Mouse (Mus musculus) testis, adult 2 months (tissue): ENCODE results near the gene Lrrc71. TPM values are rescaled to one million over a fixed set of nuclear protein-coding genes. Genes with fewer than 3 reads are reported as not detected.
A peak's percentile ranks its signal among the peaks of the same experiment; 100 is the strongest.

ENCODE experiments used
- H3K27ac ChIP-seq: fragments of 200-500 bp; 2 replicates; pipeline ENCODE4 v1.5.1; 2012; ENCODE audit warnings: low read depth, low read length; ENCODE audit not compliant: control insufficient read depth, insufficient read depth
- H3K27me3 ChIP-seq: fragments of 200-500 bp; 2 replicates; pipeline ENCODE4 v1.6.1; 2012; ENCODE audit warnings: mild to moderate bottlenecking, low read length, moderate library complexity; ENCODE audit not compliant: control insufficient read depth, insufficient read depth
- H3K36me3 ChIP-seq: fragments of 200-500 bp; 2 replicates; pipeline ENCODE4 v1.6.1; 2012; ENCODE audit warnings: mild to moderate bottlenecking, low read length; ENCODE audit not compliant: control insufficient read depth, insufficient read depth
- H3K4me1 ChIP-seq: fragments of 200-500 bp; 2 replicates; pipeline ENCODE4 v1.6.1; 2012; ENCODE audit warnings: low read length; ENCODE audit not compliant: control insufficient read depth, insufficient read depth
- H3K4me3 ChIP-seq: fragments of 200-500 bp; 2 replicates; pipeline ENCODE4 v1.5.1; 2012; ENCODE audit warnings: low read depth, mild to moderate bottlenecking, low read length, moderate library complexity, mixed read lengths; ENCODE audit not compliant: control insufficient read depth
- CTCF ChIP-seq: fragments of 200-500 bp; IDR thresholded peaks from 2 replicates; pipeline ENCODE4 v1.5.1; 2012; ENCODE audit warnings: low read depth, mild to moderate bottlenecking, inconsistent platforms, low read length, moderate library complexity; ENCODE audit not compliant: control insufficient read depth, insufficient read depth, insufficient replicate concordance
- POLR2A ChIP-seq: fragments of 200-500 bp; IDR thresholded peaks from 2 replicates; pipeline ENCODE4 v1.6.1; 2012; ENCODE audit warnings: low read depth, mild to moderate bottlenecking, inconsistent platforms, low read length, moderate library complexity; ENCODE audit not compliant: control insufficient read depth
- polyA plus RNA-seq: library from polyadenylated mRNA; depleted of rRNA; stranded (reverse); fragments of >200 nt; gene quantifications from 2 replicates; pipeline ENCODE4 v1.2.3, GENCODE M21; 2012

The Lrrc71 gene
- polyA plus RNA-seq, 1 experiment, result 135 TPM

GRCm38 (mm10) chr3:87749036-87749435 is 611 bp upstream of the Lrrc71 start:
- H3K36me3 ChIP-seq, result no peaks in the 10 kb centered on the region; the same call in 1 of the 2 replicates
- no peak overlapping the region for H3K4me3 ChIP-seq
- peaks cover 17% of the 10 kb centered on the region for H3K4me1 ChIP-seq
- no peaks in the 10 kb centered on the region for H3K27me3 ChIP-seq
- no peak overlapping the region for H3K27ac ChIP-seq
- TF ChIP-seq CTCF, result peak; percentile 77; the same call in 1 of the 2 replicates
- no peak for TF ChIP-seq POLR2A

- no peak overlapping the region for H3K27ac ChIP-seq
- TF ChIP-seq POLR2A, result no peak
- no peak for TF ChIP-seq CTCF
- H3K4me3 ChIP-seq, result no peak overlapping the region
Observed at GRCm38 (mm10) chr3:87745036-87745659, 3.3 kb downstream of the Lrrc71 start.

GRCm38 (mm10) chr3:87743927-87744326 is 4.5 kb downstream of the Lrrc71 start:
- no peaks in the 10 kb centered on the region; the same call in 1 of the 2 replicates for H3K36me3 ChIP-seq
- H3K27me3 ChIP-seq, result no peaks in the 10 kb centered on the region
- H3K27ac ChIP-seq, result no peak overlapping the region
- H3K4me3 ChIP-seq, result no peak overlapping the region
- TF ChIP-seq POLR2A (no peak), CTCF (no peak)
- H3K4me1 ChIP-seq, result peaks cover 15% of the 10 kb centered on the region

More at GRCm38 (mm10) chr3:87745036-87745659, 3.3 kb downstream of the Lrrc71 start:
- Histone ChIP-seq H3K27me3 (no peaks in the 10 kb centered on the region), H3K4me1 (peaks cover 17% of the 10 kb centered on the region), H3K36me3 (no peaks in the 10 kb centered on the region; the same call in 1 of the 2 replicates)

GRCm38 (mm10) chr3:87742735-87743134 is 5.7 kb downstream of the Lrrc71 start:
- Histone ChIP-seq H3K27ac (no peak overlapping the region), H3K36me3 (no peaks in the 10 kb centered on the region; the same call in 1 of the 2 replicates), H3K4me3 (no peak overlapping the region), H3K27me3 (no peaks in the 10 kb centered on the region), H3K4me1 (peaks cover 5% of the 10 kb centered on the region)
- TF ChIP-seq CTCF (no peak), POLR2A (no peak)

GRCm38 (mm10) chr3:87742013-87742412 is 6.4 kb downstream of the Lrrc71 start:
- Histone ChIP-seq H3K36me3 (no peaks in the 10 kb centered on the region; the same call in 1 of the 2 replicates), H3K27me3 (no peaks in the 10 kb centered on the region), H3K4me1 (peaks cover 5% of the 10 kb centered on the region), H3K27ac (no peak overlapping the region), H3K4me3 (no peak overlapping the region)
- no peak for TF ChIP-seq POLR2A
- no peak for TF ChIP-seq CTCF

- Histone ChIP-seq H3K27ac (no peak overlapping the region), H3K4me1 (no peaks in the 10 kb centered on the region), H3K4me3 (no peak overlapping the region), H3K27me3 (no peaks in the 10 kb centered on the region), H3K36me3 (no peaks in the 10 kb centered on the region)
- TF ChIP-seq CTCF (no peak), POLR2A (no peak)
Observed at GRCm38 (mm10) chr3:87738906-87739305, 9.5 kb downstream of the Lrrc71 start.

- Histone ChIP-seq H3K4me1 (no peaks in the 10 kb centered on the region), H3K36me3 (no peaks in the 10 kb centered on the region)
- TF ChIP-seq POLR2A (no peak), CTCF (no peak)
Observed at GRCm38 (mm10) chr3:87735335-87735734, 13.1 kb downstream of the Lrrc71 start.

More at GRCm38 (mm10) chr3:87735335-87735734, 13.1 kb downstream of the Lrrc71 start:
- Histone ChIP-seq H3K4me3 (no peak overlapping the region), H3K27ac (no peak overlapping the region), H3K27me3 (no peaks in the 10 kb centered on the region)
